Mouse (Mus musculus) naive thymus-derived CD4-positive, alpha-beta T cell, adult 5 months (primary cell): ENCODE results near the gene Zrsr2. TPM values are rescaled to one million over a fixed set of nuclear protein-coding genes. Genes with fewer than 3 reads are reported as not detected.

Experiments
- polyA plus RNA-seq: library from polyadenylated mRNA; unstranded; fragments of 100-300 nt; shearing (Covaris generic); gene quantifications from one replicate; pipeline ENCODE4 v1.2.1, GENCODE M21; 2017

The Zrsr2 gene
- 85.0 TPM for polyA plus RNA-seq

DNA sequence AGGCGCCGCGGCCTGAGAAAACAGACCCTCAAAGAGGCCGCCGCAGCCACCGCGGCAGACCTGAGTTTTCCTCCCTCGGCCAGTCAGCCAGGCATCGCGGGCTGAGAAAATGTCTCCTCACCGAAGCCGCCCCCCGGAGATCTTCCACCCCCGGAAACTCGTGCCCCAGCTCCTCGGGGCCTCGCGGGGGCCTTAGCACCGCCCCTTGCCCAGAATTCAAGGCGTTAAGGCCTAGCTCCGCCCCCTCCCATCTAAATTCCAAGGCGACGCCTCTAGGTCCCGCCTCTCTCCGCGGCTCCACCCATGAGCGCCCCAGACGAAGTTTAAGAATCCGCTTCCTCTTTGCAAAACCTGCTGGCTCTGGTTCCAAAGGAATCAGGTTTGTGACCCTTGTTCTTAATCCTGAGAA is at the start of gene Zrsr2:
TSS of gene Zrsr2 (minus strand) at position 195 of the 409 bp plus-strand sequence.

GRCm38 (mm10) chrX:163908337-163909250 is 49.9 kb downstream of the Zrsr2 start, which contains the start of gene Ap1s2:
Gene Ap1s2, plus strand, starts transcription at chrX:163909017.

Other genes with a start within 250 kb of the Zrsr2 start
- gene Rnf138rt1, start 197.3 kb downstream of the Zrsr2 start, polyA plus RNA-seq, result not detected
- 13.5 TPM for gene Ap1s2, start 49.6 kb downstream of the Zrsr2 start, polyA plus RNA-seq
- gene Car5b, start 69.3 kb upstream of the Zrsr2 start, polyA plus RNA-seq, result not detected
- 5.0 TPM for gene Siah1b, start 117.8 kb upstream of the Zrsr2 start, polyA plus RNA-seq
- not detected for gene Cltrn, start 130.2 kb upstream of the Zrsr2 start, polyA plus RNA-seq
- gene Ace2, start 180.7 kb upstream of the Zrsr2 start, polyA plus RNA-seq, result not detected